Mouse (Mus musculus) kidney, embryonic 14.5 days (tissue): ENCODE results near the gene Lonp2. TPM values are rescaled to one million over a fixed set of nuclear protein-coding genes. Genes with fewer than 3 reads are reported as not detected.

ENCODE experiments used
- ATAC-seq: fragments of 200-750 bp; cut with Nextera tagmentation; 2 replicates; pipeline ENCODE4 v1.8.0; 2017; ENCODE audit warnings: moderate number of reproducible peaks, mild to moderate bottlenecking, moderate TSS enrichment, moderate library complexity; ENCODE audit not compliant: low FRiP score, low TSS enrichment
- H3K27ac ChIP-seq: fragments of 300-500 bp; sonication (generic); 2 replicates; pipeline ENCODE4 v1.5.1; 2014; ENCODE audit warnings: low read depth, mild to moderate bottlenecking, low read length, moderate library complexity, mixed read lengths
- H3K27me3 ChIP-seq: fragments of 300-500 bp; sonication (generic); 2 replicates; pipeline ENCODE4 v1.6.1; 2014; ENCODE audit warnings: mild to moderate bottlenecking, low read length; ENCODE audit not compliant: control insufficient read depth, insufficient read depth
- H3K36me3 ChIP-seq: fragments of 300-500 bp; sonication (generic); 2 replicates; pipeline ENCODE4 v1.6.1; 2014; ENCODE audit warnings: low read length, mixed read lengths; ENCODE audit not compliant: control insufficient read depth, insufficient read depth
- H3K4me1 ChIP-seq: fragments of 300-500 bp; sonication (generic); 2 replicates; pipeline ENCODE4 v1.6.1; 2014; ENCODE audit warnings: low read length, mixed read lengths; ENCODE audit not compliant: control insufficient read depth, insufficient read depth
- H3K4me2 ChIP-seq: fragments of 300-500 bp; sonication (generic); replicated peaks from 2 replicates; pipeline ENCODE4 v1.6.1; 2014; ENCODE audit warnings: low read depth, mild to moderate bottlenecking, low read length
- H3K4me3 ChIP-seq: fragments of 300-500 bp; sonication (generic); 2 replicates; pipeline ENCODE4 v1.5.1; 2014; ENCODE audit warnings: mild to moderate bottlenecking, low read length
- H3K9ac ChIP-seq: fragments of 300-500 bp; sonication (generic); 2 replicates; pipeline ENCODE4 v1.6.1; 2014; ENCODE audit warnings: low read depth, mild to moderate bottlenecking, low read length, moderate library complexity
- H3K9me3 ChIP-seq: fragments of 300-500 bp; sonication (generic); 2 replicates; pipeline ENCODE4 v1.6.1; 2016; ENCODE audit warnings: low read length; ENCODE audit not compliant: control insufficient read depth
- WGBS: fragments of 180-500 bp; shearing (Covaris S2); extraction: QIAGEN DNeasy Blood & Tissue Kit; methylation state at CpG from one replicate; pipeline ENCODE4 v1.1.7; 2014; 5-methylcytosine and 5-hydroxymethylcytosine counted together
- polyA plus RNA-seq: library from polyadenylated mRNA; unstranded; fragments of >200 nt; fragmentation: Nextera tagmentation; extraction: Ambion mirVana; gene quantifications from 2 replicates; pipeline ENCODE4 v1.2.1, GENCODE M21; 2014

Gene Lonp2
- polyA plus RNA-seq, 1 experiment from 2014 or later = 54.8 TPM

- WGBS = 47% methylated on average over 6 of the region's 6 CpGs
- H3K27ac ChIP-seq = no peak overlapping the region
Measured at GRCm38 (mm10) chr8:86586642-86587041, 37.2 kb upstream of the Lonp2 start.

GRCm38 (mm10) chr8:86588338-86588737, 35.5 kb upstream of the Lonp2 start:
- 90% methylated on average over 5 of the region's 5 CpGs for WGBS
- ATAC-seq = no peak
- no peaks in the 10 kb centered on the region for H3K9me3 ChIP-seq
- no peak overlapping the region for H3K4me3 ChIP-seq
- H3K9ac ChIP-seq = no peak overlapping the region
- H3K36me3 ChIP-seq = no peaks in the 10 kb centered on the region
- no peaks in the 10 kb centered on the region for H3K4me1 ChIP-seq
- no peaks in the 10 kb centered on the region for H3K27me3 ChIP-seq
- H3K27ac ChIP-seq = no peak overlapping the region
- no peak overlapping the region for H3K4me2 ChIP-seq

More at GRCm38 (mm10) chr8:86586642-86587041, 37.2 kb upstream of the Lonp2 start:
- Histone ChIP-seq H3K36me3 (no peaks in the 10 kb centered on the region), H3K9ac (no peak overlapping the region), H3K9me3 (no peaks in the 10 kb centered on the region), H3K4me1 (no peaks in the 10 kb centered on the region), H3K27me3 (no peaks in the 10 kb centered on the region), H3K4me2 (no peak overlapping the region), H3K4me3 (no peak overlapping the region)
- ATAC-seq = no peak

- H3K27ac ChIP-seq = no peak overlapping the region
- H3K9me3 ChIP-seq = no peaks in the 10 kb centered on the region
- H3K4me1 ChIP-seq = no peaks in the 10 kb centered on the region
- H3K9ac ChIP-seq = no peak overlapping the region
- H3K27me3 ChIP-seq = no peaks in the 10 kb centered on the region
- 62% methylated on average over 10 of the region's 10 CpGs for WGBS
- H3K4me2 ChIP-seq = no peak overlapping the region
- H3K36me3 ChIP-seq = no peaks in the 10 kb centered on the region
- ATAC-seq = no peak
- H3K4me3 ChIP-seq = no peak overlapping the region
Measured at GRCm38 (mm10) chr8:86593099-86593498, 30.7 kb upstream of the Lonp2 start.

GRCm38 (mm10) chr8:86594159-86594796, 29.6 kb upstream of the Lonp2 start:
- Histone ChIP-seq H3K27me3 (no peaks in the 10 kb centered on the region), H3K4me2 (no peak overlapping the region), H3K9me3 (no peaks in the 10 kb centered on the region), H3K36me3 (no peaks in the 10 kb centered on the region), H3K4me1 (no peaks in the 10 kb centered on the region), H3K27ac (no peak overlapping the region), H3K9ac (no peak overlapping the region), H3K4me3 (no peak overlapping the region)
- 60% methylated on average over 3 of the region's 3 CpGs for WGBS
- ATAC-seq = no peak

- WGBS = 84% methylated on average over 5 of the region's 5 CpGs
- H3K4me1 ChIP-seq = no peaks in the 10 kb centered on the region
- no peak overlapping the region for H3K4me3 ChIP-seq
- no peaks in the 10 kb centered on the region for H3K27me3 ChIP-seq
- H3K9me3 ChIP-seq = no peaks in the 10 kb centered on the region
- no peaks in the 10 kb centered on the region for H3K36me3 ChIP-seq
- H3K9ac ChIP-seq = no peak overlapping the region
- no peak overlapping the region for H3K4me2 ChIP-seq
- no peak overlapping the region for H3K27ac ChIP-seq
- ATAC-seq = no peak
Measured at GRCm38 (mm10) chr8:86595671-86596070, 28.2 kb upstream of the Lonp2 start.

GRCm38 (mm10) chr8:86597681-86598080, 26.2 kb upstream of the Lonp2 start:
- Histone ChIP-seq H3K9me3 (no peaks in the 10 kb centered on the region), H3K27ac (no peak overlapping the region), H3K36me3 (no peaks in the 10 kb centered on the region), H3K9ac (no peak overlapping the region), H3K4me2 (no peak overlapping the region), H3K4me3 (no peak overlapping the region), H3K4me1 (no peaks in the 10 kb centered on the region), H3K27me3 (no peaks in the 10 kb centered on the region)
- no peak for ATAC-seq
- 91% methylated on average over 7 of the region's 7 CpGs for WGBS

- H3K4me1 ChIP-seq = no peaks in the 10 kb centered on the region
- ATAC-seq = no peak
- no peak overlapping the region for H3K4me3 ChIP-seq
- no peak overlapping the region for H3K9ac ChIP-seq
- WGBS = 89% methylated on average over 6 of the region's 6 CpGs
- H3K4me2 ChIP-seq = no peak overlapping the region
- H3K27me3 ChIP-seq = no peaks in the 10 kb centered on the region
- no peaks in the 10 kb centered on the region for H3K36me3 ChIP-seq
- H3K27ac ChIP-seq = no peak overlapping the region
- H3K9me3 ChIP-seq = no peaks in the 10 kb centered on the region
Measured at GRCm38 (mm10) chr8:86599299-86599698, 24.5 kb upstream of the Lonp2 start.

- no peaks in the 10 kb centered on the region for H3K27me3 ChIP-seq
- no peak for ATAC-seq
- no peak overlapping the region for H3K4me2 ChIP-seq
- H3K9ac ChIP-seq = no peak overlapping the region
- H3K27ac ChIP-seq = no peak overlapping the region
- WGBS = 88% methylated on average over 3 of the region's 3 CpGs
- H3K4me3 ChIP-seq = no peak overlapping the region
- no peaks in the 10 kb centered on the region for H3K9me3 ChIP-seq
- H3K36me3 ChIP-seq = no peaks in the 10 kb centered on the region
- H3K4me1 ChIP-seq = no peaks in the 10 kb centered on the region
Measured at GRCm38 (mm10) chr8:86600311-86600710, 23.5 kb upstream of the Lonp2 start.

- no peak overlapping the region for H3K4me2 ChIP-seq
- H3K4me1 ChIP-seq = no peaks in the 10 kb centered on the region
- H3K4me3 ChIP-seq = no peak overlapping the region
- no peak for ATAC-seq
- H3K9me3 ChIP-seq = no peaks in the 10 kb centered on the region
- H3K9ac ChIP-seq = no peak overlapping the region
- H3K27me3 ChIP-seq = no peaks in the 10 kb centered on the region
- no peaks in the 10 kb centered on the region for H3K36me3 ChIP-seq
- 73% methylated on average over 2 of the region's 2 CpGs for WGBS
- no peak overlapping the region for H3K27ac ChIP-seq
Measured at GRCm38 (mm10) chr8:86603174-86603573, 20.7 kb upstream of the Lonp2 start.
